Mouse (Mus musculus) lung, adult 18-20 months (tissue): ENCODE results near the gene Ghrh.

ENCODE experiments used
- DNase-seq, 2 experiments: peaks; one replicate each; pipeline ENCODE4 v3.0.0; 2022; ENCODE audit warnings: mixed read lengths in 2 of 2

The Ghrh gene

DNA sequence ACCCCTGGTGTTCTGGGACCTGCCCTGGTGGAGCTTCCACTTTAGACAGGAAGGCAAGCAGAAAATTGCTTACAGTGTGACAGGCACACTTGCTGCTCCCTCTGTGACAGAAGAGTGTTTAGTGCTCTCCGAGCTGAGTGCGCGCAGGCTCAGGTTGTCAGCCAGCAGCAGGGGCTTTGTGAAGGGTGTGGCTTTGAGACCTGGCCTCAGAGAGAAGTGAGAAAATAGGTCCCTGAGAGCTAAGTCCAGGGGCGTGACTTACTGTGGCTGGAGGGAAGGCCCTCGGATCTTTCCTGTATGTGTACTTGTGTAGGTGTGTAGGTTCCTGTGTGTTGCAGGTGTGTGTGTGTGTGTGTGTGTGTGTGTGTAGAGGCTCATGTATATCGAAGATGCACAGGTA, 4.0 kb downstream of the Ghrh start:
- DNase-seq, result no peak

DNA sequence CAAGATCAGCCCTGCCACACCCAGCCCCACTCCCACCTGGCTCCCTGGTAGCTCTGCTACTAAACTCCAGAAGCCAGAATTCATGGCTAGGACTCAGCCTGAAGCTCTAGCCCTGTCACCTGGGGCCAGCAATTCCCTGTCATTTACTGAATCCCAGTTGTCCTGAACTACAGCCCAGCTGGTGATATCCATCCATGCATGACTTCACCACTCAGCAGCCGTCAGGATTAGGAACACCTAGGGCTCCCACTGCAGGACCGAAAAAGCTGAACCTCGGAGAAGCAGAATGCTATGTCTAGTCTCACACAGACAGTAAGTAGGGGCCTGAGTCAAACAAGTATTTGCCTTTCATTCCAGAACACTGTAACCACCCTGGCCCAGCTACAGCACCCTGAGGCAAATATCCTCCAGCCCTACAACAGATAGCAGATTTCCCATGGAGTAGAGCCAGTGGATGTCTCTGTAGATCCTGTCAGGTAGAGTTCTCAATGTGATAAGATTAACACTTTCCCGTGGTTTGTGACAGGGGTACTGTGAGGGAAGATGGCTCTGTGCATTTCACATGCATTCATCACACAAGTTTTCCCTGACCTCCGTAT, 4.9 kb downstream of the Ghrh start:
- no peak for DNase-seq

DNA sequence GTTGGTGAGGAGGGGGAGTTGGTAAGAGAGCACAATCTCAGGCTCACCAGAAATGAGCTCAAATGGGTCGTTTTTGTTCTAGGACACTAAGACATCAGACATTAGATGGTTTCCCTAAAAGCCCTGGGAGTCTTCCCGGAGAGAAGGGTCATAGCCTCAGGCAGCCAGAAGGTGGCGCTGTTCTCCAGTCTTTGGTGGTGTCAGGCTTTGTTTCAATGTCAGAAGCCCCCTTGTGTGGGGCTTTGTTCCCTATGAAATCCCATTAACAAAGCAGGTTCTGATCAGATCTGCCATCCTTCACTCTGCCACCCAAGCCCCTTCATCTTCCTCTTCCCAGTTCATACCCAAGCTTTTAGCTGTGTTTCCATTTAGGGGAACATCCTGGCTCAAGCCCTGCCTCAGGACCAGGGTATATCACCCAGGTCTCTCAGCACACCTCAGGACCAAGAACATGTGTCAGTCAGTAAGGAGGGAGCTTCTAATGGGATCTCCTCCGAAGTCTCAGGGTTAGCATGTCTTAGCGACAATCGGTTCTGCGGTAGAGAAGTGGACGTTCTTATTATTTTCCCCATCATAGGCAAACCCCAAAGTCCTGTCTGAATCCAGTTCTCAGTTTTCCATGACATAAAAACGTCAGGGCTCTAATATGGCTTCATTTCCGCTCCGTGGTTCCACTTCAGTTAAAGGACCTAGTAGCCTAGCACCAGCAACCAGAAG, 5.6 kb downstream of the Ghrh start:
- peak; percentile 42 to 55 for DNase-seq

DNA sequence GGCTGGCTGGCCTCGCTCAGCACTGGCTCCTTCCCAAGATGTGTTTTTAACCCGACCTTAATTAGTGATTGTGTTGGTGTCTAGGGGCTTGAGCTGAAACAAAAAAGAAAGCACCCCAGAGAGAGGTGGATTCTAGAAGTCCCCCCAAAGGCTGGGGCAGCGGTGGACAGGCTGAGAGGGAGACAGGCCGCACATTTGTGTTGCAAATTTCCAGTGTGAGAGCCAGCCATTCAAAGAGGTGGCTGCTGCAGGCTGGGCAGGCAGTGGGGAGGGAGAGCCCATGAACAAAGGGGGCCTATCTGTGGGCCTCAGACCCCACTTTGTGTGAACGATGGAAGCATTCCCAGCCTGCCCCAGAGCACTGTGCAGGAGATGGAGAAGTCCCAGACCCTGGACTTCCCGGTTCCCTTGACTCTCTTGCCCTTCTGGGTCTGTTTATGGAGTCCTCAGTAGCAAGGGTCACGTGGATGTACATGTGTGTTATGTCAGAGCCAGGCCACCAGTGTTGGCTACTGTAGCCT, 7.0 kb downstream of the Ghrh start:
- no peak for DNase-seq

DNA sequence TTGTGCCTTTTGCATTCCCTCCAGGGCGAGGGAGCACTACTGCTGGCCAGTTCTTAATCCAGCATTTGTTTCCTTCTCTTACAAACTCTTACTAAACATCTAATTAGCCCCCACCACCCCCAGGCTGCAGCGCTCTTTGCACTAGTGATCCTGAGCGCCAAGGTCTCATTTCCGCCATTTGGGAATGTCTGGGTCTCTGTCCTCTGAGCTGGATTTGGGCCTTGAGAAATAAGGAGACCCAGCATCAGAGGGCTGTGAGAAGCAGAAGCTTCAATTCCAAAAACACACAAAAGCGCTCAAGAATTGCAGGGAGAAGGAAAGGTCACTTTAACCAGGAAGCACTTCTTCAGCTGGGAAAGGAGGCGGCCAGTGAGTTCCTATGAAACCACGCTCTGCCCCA, 7.8 kb downstream of the Ghrh start:
- DNase-seq, result no peak

DNA sequence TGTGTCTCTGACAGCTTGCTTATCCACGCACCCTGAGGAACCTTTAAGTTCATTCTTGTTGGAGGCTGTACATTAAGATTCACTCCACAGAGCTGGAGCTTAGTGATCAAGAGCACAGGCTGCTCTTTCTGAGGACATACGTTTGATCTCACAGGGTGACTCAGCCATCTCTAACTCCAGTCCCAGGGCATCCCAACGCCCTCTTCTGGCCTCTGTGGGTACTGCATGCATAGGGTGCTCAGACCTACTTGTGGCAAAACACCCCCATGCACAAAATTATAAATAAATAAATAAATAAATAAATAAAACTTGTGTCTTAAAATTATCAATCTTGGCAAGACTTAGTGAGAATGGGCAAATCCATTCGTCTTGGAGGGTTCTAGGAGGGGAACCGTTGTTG, 8.6 kb downstream of the Ghrh start:
- peak; percentile 62 to 75 for DNase-seq

DNA sequence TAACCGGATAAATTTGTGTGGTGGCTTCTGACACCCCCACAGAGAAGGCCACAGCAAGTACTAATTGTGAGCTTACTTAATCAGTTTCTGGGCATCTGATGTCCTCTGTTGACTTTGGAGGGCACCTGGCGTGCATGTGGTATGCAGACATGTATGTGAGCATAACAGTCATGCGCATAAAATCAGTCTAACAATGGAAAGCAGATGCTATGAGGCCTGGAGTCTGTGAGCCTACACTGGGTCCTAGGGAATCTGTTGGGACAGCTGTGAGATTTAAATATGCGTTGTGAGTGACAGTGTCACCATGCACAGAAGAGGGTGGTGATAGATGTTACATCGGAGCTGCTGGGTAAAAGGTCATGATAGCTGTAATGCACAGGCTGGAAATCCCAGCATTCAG, 15.2 kb downstream of the Ghrh start:
- no peak for DNase-seq

DNA sequence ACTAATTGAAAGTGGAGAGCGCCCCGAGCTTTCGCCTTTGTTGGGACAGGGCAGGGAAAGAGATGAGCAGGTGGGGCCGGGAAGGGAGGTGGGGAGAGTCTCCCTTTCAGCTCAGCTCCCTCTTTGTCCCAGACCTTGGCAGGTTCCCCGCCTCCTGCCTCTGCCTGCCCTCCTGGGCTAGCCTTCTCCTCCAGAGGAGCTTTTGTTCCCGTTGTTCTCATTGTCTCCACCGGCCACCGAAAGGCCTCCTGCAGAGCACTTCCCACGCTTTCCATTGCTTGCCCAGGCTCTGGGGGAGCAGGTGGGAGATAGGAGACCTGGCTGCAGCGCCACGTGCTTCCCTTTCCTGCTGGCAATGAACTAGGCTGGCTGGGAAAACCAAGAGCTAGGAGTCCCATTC, 18.7 kb downstream of the Ghrh start:
- DNase-seq, result no peak

DNA sequence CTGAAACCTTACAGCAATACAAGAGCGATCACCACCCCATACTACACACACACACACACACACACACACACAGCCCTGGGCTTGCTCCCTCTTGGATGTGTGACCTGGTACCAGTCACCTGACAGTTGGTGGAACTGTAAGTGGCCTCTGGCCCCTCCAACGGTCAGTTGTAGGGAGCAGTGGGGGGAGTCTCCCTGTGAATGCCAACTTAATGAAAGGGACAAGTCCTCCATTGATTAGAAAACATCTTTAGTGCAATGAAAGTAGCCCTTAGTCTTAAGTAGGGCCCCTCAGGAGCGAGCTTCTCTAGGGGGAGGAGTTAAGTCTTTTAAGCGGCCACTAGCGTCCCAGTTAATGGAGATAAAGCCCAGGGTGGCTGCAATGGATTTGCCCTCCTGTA, 19.2 kb downstream of the Ghrh start:
- DNase-seq, result no peak

DNA sequence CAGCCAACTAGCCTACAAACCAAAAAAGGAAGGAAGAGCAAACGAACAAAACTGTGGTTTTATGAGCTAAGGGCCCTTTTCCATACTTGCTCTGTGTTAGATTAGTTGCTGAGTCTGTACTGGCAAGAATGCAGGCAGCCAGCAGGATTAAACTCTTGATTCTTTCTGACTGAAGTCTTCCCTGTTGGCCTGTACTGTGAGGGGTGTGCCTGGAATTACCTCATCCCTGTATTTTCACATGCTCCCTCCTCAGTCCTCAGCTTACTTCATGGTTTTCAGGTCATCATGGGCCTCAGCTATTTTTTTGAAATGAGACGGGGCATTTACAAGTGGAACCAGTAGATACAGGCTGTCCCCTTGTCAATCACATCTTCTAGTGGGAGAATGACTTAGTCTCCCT, 22.1 kb downstream of the Ghrh start:
- no peak for DNase-seq

DNA sequence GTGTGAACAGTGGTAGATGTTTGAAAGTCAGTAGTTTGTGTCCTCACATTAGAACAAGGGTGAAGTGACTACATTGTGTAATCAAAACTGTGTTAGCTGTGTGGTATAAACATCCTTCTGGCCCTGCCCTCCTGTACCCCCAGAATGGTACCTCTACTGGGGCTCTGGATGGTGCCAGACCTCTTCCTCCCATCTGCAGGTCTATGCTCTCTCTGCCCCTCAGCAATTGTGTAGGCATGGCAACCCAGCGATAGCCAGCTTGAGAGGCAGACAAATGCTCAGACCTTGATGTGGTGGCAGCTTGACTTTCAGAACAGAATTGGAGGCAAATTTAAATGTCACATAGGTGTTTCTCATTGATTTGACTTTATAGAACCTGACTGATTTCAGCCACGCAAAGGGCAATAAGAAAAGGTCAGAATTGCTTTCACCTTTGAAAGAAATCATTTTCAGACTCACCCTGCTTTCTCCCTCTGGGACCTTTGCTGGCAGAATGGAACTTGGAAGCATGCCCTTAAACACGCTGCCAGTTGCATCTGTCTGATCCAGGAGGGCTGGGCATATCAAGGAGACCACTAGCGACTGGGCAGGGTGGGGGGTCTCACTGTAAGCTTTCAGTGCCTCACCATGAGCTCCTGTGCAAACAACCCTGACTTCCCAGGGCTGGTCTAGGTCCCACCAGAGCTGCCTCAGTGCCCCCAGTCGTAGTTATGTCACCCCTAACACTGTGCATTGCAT, 25.1 kb downstream of the Ghrh start:
- no peak for DNase-seq

DNA sequence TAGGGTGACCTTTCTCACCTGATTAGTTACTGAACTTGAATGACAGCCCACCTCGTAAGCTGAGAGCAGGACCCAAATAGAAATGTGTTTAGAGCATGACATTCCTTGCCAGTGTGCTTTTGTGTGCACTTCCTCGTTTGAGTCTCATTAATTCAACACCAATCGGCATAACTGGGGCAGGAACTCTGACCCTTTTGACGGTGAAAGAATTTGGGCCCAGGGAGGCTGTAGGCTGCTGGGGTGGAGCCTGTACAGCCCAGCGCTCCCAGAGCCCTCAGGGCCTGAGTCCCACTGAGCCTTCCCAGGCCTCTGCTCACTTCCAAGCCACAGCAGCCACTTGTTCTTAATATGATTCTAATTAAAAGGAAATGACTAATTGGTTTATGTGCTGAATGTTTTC, 26.4 kb downstream of the Ghrh start:
- DNase-seq, result no peak

DNA sequence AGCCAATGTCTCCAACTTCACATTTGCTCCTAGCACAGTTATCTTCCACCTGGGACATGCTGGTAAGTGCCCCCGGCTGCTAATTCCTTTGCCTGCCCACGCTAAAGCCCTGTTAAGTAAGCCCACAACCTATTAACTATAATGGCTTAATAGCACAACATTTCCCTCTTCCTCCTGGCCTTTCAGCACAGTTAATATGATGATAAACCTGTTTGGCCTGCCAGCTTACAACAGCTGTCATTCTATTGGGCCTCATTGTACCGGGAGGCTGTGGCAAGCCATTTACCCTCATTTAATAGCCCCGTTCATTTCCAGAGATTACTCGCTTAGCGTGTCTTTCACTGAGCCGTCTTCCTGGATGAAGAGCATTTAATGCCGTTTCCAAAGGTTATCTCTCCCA, 27.2 kb downstream of the Ghrh start:
- DNase-seq, result no peak

DNA sequence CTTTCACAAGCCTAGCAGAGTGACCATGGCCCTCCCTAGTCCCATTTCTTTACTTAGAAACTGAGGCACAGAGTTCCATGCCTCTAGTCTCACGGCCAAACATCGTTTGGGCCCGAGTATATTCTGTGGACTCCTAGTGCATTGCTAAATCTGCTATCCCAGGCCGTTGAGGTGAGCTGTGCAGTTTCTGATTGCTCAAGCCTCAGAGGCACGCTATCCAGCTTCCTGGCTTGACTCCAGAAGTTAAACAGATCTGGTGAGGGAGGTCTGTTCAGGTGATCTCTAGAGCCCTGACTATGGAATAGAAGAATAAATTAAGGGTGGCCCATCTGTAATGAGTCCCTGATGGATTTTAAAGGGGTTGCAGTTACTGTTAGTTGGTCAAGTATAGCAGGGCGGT, 30.1 kb downstream of the Ghrh start:
- peak; percentile 42 to 68 for DNase-seq

DNA sequence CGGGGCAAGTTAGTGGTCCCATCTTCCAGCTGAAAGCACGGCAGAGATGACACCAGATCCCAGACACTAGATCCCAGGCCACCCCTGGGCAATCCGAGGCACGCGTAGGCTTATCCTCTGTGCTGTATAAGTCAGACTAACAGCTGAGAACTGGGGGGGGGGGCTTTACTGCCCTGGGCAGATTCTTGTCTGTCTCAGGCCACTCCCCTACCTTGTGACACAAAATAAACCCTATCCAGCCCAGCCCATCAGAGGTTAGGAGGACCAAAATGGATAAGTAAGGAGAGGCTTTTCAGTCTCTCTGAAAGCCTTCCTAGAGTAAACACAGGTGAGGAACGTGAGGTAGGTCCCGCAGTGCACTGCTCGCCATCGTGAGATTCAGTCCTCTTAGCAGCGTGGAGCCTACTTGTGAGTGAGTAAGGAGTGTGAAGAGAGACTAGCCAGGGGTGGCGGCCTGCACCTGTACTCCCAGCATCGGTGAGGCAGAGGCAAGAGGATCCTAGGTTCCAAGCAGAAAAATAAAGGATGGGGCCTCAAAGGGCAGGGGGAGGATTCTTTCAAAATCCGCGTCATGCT, 30.9 kb downstream of the Ghrh start:
- DNase-seq, result no peak

DNA sequence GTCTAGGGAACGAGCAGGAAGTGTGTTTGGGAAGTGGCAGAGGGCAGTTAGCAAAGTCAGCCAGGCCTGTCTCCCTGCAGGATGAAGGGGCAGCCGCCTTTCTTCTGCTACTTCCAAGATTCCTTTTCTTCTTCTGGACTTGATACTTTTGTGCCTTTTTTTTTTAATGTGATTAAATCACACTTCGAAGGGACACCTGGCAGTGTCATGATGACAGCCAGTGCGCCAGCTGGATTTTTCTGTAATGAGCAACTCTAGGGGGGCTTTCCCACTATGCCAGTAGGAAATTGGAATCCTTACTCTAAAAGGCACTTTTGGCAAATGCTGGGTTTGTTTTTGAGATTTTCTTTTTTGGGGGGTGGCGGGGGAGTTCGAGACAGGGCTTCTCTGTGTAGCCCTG, 31.8 kb downstream of the Ghrh start:
- no peak for DNase-seq

DNA sequence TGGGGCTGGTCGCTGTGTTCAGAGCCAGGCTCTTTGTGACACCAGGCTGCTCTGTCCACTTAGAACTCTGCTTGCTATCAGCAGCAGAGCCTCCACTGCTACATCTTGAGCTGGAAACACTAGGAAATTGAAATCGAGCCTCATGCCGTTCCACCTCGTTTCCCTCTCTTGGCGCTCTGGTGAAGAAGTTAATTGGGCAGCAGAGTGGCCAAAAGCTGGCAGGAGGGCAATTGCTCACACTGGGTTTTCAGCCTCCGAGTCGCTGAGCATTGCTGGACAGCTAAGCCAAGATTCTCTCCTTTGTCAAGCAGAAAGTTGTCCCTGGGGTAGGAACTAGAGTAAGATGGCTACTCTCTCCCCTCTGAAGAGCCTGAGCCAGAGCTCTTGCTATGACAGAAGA, 33.0 kb downstream of the Ghrh start:
- DNase-seq, result no peak

DNA sequence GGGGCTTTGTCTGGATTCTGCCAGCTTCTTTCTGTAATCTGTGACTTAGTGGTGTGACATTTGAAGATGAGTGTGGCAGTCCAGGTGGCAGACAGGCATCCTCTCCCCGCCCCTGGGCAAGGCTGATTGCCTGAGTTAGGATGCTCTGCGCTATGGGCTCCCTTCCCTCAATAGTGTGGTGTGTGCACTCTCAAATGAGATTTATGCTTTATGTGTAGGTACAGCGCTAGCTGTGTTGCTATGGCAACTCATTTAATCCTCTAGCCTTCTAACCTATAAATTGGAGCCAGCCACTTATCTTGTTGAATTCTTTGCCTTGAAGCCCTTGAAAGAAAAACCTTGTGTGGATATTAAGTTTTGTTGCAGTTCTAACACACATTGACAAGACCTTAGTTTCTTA, 33.6 kb downstream of the Ghrh start:
- DNase-seq, result no peak

DNA sequence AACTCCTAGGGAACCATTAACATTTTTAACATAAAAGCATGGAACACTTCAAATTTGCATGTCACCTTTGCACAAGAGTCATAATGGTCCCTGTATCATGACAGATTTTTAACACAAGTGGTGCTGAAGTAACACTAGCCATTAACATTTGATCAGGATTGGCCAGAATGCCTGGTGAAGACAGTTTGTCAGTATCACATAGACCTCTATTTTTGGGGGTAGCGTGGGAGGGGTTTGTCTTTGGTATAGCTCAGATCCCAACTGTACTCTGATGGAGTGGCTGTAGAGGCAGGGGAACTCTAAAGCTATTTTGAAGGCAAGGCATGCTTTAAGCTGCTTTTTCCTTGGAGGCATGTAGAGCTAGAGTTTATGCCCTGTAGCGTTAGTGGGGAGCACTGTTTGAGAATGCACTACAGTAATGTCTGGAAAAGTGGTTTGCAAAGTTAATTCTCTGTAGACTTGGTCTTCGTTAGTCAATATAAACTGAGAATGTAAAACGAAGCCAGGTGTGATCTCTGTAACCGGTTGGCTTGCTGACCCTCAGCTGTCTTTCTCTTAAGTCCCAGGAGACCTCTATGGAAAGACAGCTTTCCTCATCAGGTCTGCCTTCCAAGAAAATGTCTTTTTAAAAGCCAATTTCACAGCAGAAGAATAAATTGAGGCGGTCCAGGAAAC, 36.2 kb downstream of the Ghrh start:
- DNase-seq, result no peak

DNA sequence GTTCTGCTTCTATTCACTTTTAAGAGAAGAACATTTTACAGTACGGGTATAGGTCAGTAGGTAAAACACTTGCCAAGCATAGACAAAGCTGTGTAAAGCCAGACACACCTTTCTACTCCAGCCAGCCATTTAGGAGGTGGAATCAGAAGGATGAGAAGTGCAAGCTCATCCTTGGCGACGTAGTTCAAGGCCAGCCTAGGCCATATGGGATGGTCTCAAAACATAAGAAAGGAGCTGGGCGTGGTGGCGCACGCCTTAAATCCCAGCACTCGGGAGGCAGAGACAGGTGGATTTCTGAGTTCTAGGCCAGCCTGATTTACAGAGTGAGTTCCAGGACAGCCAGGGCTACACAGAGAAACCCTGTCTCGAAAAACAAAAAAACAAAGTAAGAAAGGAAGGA, 37.7 kb downstream of the Ghrh start:
- DNase-seq, result no peak

DNA sequence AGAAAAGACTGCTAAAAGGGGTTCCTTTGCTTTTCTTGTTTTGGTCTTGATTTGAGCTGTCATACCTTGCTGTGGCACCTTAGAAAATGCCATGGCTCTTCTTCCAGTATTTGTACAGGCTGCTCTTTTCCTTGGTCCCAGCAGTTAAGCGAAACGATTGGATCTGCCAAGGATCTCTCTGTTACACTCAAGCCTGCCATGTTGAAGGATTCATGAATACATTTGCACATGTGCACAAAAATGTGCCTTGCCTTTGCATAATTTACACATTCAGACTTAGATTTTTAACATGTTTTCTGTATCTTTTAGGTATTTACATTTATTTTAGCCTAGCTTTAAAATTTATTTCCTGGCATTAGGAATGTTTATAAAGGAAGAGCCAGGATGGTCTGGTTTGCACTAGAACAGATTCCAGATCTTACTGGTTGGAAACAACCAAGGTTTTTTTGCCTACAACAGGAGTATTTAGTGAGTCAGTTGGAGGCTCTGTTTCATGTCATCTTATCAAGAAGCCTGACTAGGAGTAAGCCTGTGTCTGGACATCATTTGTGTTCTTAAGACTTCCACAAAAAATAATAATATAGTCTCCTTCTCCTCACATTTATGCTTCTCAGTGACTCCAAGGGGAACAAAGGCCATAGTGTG, 38.9 kb downstream of the Ghrh start:
- DNase-seq, result no peak

DNA sequence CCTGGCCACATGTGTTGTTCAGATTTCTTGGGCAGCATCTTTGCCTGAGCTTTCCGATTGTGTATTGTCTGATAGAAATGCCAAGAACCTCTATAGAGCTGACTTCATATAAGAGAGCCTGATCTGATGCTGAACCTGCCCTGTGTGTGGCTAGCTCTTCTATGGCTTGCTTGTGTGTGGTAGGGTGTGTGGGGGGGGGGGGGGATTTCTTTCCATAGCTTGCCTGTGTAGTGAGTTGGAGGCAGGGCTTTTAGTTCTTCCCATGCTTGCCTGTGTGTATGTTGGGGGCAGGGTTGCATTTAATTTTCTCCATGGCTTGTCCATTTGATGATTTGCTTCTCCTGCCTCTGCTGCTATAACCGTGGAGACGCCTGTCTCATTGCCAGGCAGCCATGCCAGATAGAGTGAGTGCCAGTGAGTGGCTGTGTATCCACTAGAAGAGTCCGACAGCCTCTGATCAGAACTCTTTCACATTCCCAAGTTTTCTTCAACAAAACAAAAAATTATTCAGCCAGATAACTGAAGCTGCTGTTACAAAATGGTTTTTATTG, 39.5 kb downstream of the Ghrh start:
- peak in 1 of 2 experiments; percentile 46 for DNase-seq
